Mouse (Mus musculus): ENCODE measurements around the gene Tet1. TPM values are rescaled to one million over a fixed set of nuclear protein-coding genes. Genes with fewer than 3 reads are reported as not detected.

Gene Tet1
- polyA plus RNA-seq, 1 experiment from 2014 or later, result 27.4 TPM

DNA sequence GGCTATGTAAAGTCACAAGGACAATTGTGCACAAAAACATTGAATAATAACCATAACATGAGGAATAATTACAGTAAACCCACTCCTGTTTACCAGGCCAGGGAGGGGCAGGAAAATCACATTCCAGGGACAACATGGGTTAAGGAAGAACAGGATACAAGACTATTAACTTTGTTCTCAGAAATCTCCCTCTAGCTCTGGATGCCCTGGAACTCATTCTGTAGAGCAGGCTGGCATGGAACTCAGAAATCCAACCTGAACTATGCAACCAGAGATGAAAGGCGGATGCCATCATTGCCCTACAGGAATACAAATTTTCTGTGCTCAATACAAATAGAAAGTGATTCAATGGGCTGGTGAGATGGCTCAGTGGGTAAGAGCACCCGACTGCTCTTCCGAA lies 11.4 kb downstream of the Tet1 start:
- no peak overlapping the region for H3K9ac ChIP-seq (replicated peaks; ENCODE audit: low read length)
- no peak overlapping the region for H3K4me2 ChIP-seq (ENCODE audit: low read depth, low read length)
- DNase-seq (ENCODE audit: low spot score) (no peak), ATAC-seq (replicated peaks; ENCODE audit: insufficient number of reproducible peaks, low FRiP score, low TSS enrichment, low read depth) (no peak)
- H3K27ac ChIP-seq (replicated peaks; ENCODE audit: low read depth, low read length), result no peak overlapping the region
- no peaks in the 10 kb centered on the region for H3K36me3 ChIP-seq (replicated peaks; ENCODE audit: control insufficient read depth, insufficient read depth, low read depth, low read length)
- H3K4me1 ChIP-seq (ENCODE audit: control insufficient read depth, insufficient read depth, low read length), result no peaks in the 10 kb centered on the region
- H3K27me3 ChIP-seq (ENCODE audit: control insufficient read depth, insufficient read depth, low read length), result no peaks in the 10 kb centered on the region
- H3K9me3 ChIP-seq (replicated peaks; ENCODE audit: control insufficient read depth, low read length), result no peaks in the 10 kb centered on the region
- 96% methylated on average over 3 of the region's 3 CpGs for WGBS
- no peak overlapping the region for H3K4me3 ChIP-seq (ENCODE audit: low read depth, low read length)

DNA sequence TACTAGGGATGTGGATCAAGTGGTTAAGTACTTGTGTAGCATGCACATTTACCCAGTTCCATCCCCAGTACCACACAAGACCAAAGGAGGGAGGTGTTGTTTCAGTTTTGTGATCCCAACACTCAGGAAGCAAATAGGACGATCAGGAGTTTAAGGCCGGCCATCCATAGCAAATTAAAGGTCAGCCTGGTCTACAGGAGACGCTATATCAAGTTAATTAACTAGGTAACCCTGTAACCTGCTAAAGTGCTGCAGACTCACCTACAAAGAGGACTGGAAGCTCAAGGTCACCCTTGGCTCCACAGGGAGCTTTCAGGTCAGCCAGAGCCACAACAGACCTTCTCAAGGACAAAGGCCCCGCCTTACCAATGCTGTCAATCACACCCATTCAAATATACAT lies 12.0 kb downstream of the Tet1 start:
- Histone ChIP-seq H3K4me2 (ENCODE audit: low read depth, low read length) (no peak overlapping the region), H3K9ac (replicated peaks; ENCODE audit: low read length) (no peak overlapping the region), H3K4me3 (ENCODE audit: low read depth, low read length) (no peak overlapping the region), H3K27me3 (ENCODE audit: control insufficient read depth, insufficient read depth, low read length) (no peaks in the 10 kb centered on the region), H3K9me3 (replicated peaks; ENCODE audit: control insufficient read depth, low read length) (no peaks in the 10 kb centered on the region), H3K4me1 (ENCODE audit: control insufficient read depth, insufficient read depth, low read length) (no peaks in the 10 kb centered on the region), H3K27ac (replicated peaks; ENCODE audit: low read depth, low read length) (no peak overlapping the region), H3K36me3 (replicated peaks; ENCODE audit: control insufficient read depth, insufficient read depth, low read depth, low read length) (no peaks in the 10 kb centered on the region)
- ATAC-seq (replicated peaks; ENCODE audit: insufficient number of reproducible peaks, low FRiP score, low TSS enrichment, low read depth) (no peak), DNase-seq (ENCODE audit: low spot score) (no peak)
- WGBS, result 60% methylated on average over 4 of the region's 4 CpGs

DNA sequence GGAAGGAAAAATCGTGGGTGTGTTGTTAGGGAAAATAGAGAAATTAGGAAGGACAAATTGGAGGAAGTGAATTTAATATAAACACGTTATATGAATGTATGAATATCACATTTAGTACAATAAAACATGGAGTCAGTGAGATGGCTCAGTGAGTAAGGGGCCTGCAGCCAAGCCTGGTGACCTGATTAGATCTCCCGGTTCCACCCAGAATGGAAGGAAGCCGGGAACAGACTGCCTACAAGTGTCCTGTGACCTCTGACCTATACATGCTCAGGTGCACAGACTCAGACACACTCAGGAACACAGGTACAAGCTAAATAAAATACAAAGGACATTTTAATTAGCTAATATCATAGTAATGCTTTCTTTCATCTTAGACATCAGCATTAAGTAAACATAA lies 12.8 kb downstream of the Tet1 start:
- Histone ChIP-seq H3K4me1 (ENCODE audit: control insufficient read depth, insufficient read depth, low read length) (no peaks in the 10 kb centered on the region), H3K9me3 (replicated peaks; ENCODE audit: control insufficient read depth, low read length) (no peaks in the 10 kb centered on the region), H3K4me2 (ENCODE audit: low read depth, low read length) (no peak overlapping the region), H3K27me3 (ENCODE audit: control insufficient read depth, insufficient read depth, low read length) (no peaks in the 10 kb centered on the region), H3K4me3 (ENCODE audit: low read depth, low read length) (no peak overlapping the region), H3K36me3 (replicated peaks; ENCODE audit: control insufficient read depth, insufficient read depth, low read depth, low read length) (no peaks in the 10 kb centered on the region), H3K27ac (replicated peaks; ENCODE audit: low read depth, low read length) (no peak overlapping the region), H3K9ac (replicated peaks; ENCODE audit: low read length) (no peak overlapping the region)
- 71% methylated on average over 4 of the region's 4 CpGs for WGBS
- no peak for DNase-seq (ENCODE audit: low spot score)
- ATAC-seq (replicated peaks; ENCODE audit: insufficient number of reproducible peaks, low FRiP score, low TSS enrichment, low read depth), result no peak

DNA sequence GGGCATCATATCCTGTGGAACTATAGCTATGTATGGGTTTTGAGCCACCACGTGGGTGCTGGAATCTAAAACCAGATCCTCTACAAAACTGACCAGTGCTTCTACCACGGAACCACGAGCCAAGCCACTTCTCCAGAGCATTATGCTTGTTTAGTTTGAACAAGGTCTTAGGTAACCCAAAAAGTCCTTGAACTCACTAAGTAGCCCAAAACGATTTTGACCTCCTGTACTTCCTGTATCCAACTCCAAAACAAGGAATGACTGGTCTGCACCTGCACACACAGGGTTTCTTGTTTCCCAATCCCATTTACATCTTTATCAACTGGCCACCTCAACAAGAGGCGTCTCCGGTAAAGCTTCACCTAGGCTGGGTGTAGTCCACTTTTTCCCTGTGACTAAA lies 13.4 kb downstream of the Tet1 start:
- Histone ChIP-seq H3K4me1 (ENCODE audit: control insufficient read depth, insufficient read depth, low read length) (no peaks in the 10 kb centered on the region), H3K4me3 (ENCODE audit: low read depth, low read length) (no peak overlapping the region), H3K27ac (replicated peaks; ENCODE audit: low read depth, low read length) (no peak overlapping the region), H3K9me3 (replicated peaks; ENCODE audit: control insufficient read depth, low read length) (no peaks in the 10 kb centered on the region), H3K27me3 (ENCODE audit: control insufficient read depth, insufficient read depth, low read length) (no peaks in the 10 kb centered on the region), H3K9ac (replicated peaks; ENCODE audit: low read length) (no peak overlapping the region), H3K4me2 (ENCODE audit: low read depth, low read length) (no peak overlapping the region), H3K36me3 (replicated peaks; ENCODE audit: control insufficient read depth, insufficient read depth, low read depth, low read length) (no peaks in the 10 kb centered on the region)
- no peak for DNase-seq (ENCODE audit: low spot score)
- WGBS, result 70% methylated on average over 6 of the region's 6 CpGs
- no peak for ATAC-seq (replicated peaks; ENCODE audit: insufficient number of reproducible peaks, low FRiP score, low TSS enrichment, low read depth)

DNA sequence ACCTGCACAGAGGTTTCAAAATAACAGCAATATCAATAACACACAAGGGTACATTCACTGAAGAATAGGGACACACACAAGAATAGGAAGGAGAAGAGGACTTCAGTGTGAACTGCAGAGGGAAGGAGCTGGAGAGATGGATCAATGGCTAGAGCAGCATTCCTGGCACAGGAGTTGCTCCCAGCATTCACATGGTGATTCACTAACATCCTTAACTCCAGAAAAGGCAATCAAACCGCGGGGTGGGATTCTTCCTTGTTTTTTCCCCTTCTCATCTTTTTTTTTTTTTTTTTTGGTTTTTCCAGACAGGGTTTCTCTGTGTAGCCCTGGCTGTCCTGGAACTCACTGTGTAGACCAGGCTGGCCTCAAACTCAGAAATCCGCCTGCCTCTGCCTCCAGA lies 14.3 kb downstream of the Tet1 start:
- no peaks in the 10 kb centered on the region for H3K27me3 ChIP-seq (ENCODE audit: control insufficient read depth, insufficient read depth, low read length)
- DNase-seq (ENCODE audit: low spot score) (no peak), ATAC-seq (replicated peaks; ENCODE audit: insufficient number of reproducible peaks, low FRiP score, low TSS enrichment, low read depth) (no peak)
- no peak overlapping the region for H3K4me3 ChIP-seq (ENCODE audit: low read depth, low read length)
- no peak overlapping the region for H3K9ac ChIP-seq (replicated peaks; ENCODE audit: low read length)
- no peaks in the 10 kb centered on the region for H3K36me3 ChIP-seq (replicated peaks; ENCODE audit: control insufficient read depth, insufficient read depth, low read depth, low read length)
- H3K4me2 ChIP-seq (ENCODE audit: low read depth, low read length), result no peak overlapping the region
- no peak overlapping the region for H3K27ac ChIP-seq (replicated peaks; ENCODE audit: low read depth, low read length)
- no peaks in the 10 kb centered on the region for H3K4me1 ChIP-seq (ENCODE audit: control insufficient read depth, insufficient read depth, low read length)
- H3K9me3 ChIP-seq (replicated peaks; ENCODE audit: control insufficient read depth, low read length), result no peaks in the 10 kb centered on the region
- WGBS, result 72% methylated on average over 3 of the region's 3 CpGs

DNA sequence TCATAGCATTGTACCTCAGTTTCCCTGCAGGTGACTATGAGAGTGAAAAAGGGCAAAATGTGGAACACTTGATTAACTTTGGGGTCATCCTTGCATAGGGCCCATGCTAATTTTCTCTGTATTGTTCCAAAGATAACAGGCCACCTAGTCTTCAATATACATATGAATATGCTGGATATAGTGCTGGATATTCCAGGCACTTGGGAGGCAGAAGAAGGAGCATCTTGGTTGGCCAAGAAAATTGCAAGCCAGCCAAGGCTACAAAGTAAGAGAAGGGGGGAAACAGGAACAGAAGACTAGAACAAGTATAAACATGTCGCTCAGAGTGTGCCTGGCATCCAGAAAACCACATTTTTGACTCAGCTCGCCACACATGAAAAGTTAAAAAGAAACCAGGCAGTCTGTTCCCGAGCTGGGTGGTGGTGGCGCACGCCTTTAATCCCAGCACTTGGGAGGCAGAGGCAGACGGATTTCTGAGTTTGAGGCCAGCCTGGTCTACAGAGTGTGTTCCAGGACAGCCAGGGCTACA lies 15.4 kb downstream of the Tet1 start:
- 64% methylated on average over 6 of the region's 6 CpGs for WGBS

DNA sequence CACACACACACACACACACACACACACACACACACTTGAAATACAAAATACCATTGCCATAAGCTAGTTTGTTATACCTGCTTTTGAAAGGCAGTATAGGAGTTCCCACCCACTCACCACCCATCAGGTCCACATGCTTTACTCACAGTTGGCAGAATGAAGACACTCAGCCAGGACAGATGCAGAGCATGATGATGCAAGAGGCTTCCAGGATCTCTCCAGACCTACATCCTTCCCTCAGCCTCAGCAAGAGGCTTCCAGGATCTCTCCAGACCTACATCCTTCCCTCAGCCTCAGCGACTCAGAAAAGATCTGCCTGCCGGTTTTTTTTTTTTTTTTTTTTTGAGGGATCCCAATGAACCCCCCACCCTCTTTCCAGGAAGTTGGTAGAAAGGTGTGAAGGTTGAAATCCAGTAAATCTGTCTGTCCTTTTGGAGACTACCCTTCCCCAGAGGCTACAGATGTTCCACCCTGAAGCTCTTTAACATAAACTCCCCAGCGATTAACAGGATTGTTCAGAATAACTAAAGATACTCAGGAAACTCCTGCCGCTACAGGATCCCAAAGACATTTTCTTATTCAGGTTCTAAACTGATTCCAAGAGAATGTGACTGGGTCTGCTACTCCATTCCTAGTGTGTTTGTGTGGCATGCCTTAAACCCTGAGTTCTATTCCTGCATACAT lies 16.1 kb downstream of the Tet1 start:
- H3K4me2 ChIP-seq (ENCODE audit: low read depth, low read length), result no peak overlapping the region
- no peaks in the 10 kb centered on the region for H3K4me1 ChIP-seq (ENCODE audit: control insufficient read depth, insufficient read depth, low read length)
- DNase-seq (ENCODE audit: low spot score) (no peak), ATAC-seq (replicated peaks; ENCODE audit: insufficient number of reproducible peaks, low FRiP score, low TSS enrichment, low read depth) (no peak)
- H3K9me3 ChIP-seq (replicated peaks; ENCODE audit: control insufficient read depth, low read length), result no peaks in the 10 kb centered on the region
- 25% methylated on average over 4 of the region's 4 CpGs for WGBS
- no peaks in the 10 kb centered on the region for H3K36me3 ChIP-seq (replicated peaks; ENCODE audit: control insufficient read depth, insufficient read depth, low read depth, low read length)
- no peak overlapping the region for H3K4me3 ChIP-seq (ENCODE audit: low read depth, low read length)
- H3K9ac ChIP-seq (replicated peaks; ENCODE audit: low read length), result no peak overlapping the region
- no peaks in the 10 kb centered on the region for H3K27me3 ChIP-seq (ENCODE audit: control insufficient read depth, insufficient read depth, low read length)
- H3K27ac ChIP-seq (replicated peaks; ENCODE audit: low read depth, low read length), result no peak overlapping the region

More for the DNA sequence above, 15.4 kb downstream of the Tet1 start:
- DNase-seq (ENCODE audit: low spot score), result no peak
- no peak overlapping the region for H3K27ac ChIP-seq (replicated peaks; ENCODE audit: low read depth, low read length)
- H3K9ac ChIP-seq (replicated peaks; ENCODE audit: low read length), result no peak overlapping the region
- H3K4me2 ChIP-seq (ENCODE audit: low read depth, low read length), result no peak overlapping the region
- H3K4me3 ChIP-seq (ENCODE audit: low read depth, low read length), result no peak overlapping the region
- H3K36me3 ChIP-seq (replicated peaks; ENCODE audit: control insufficient read depth, insufficient read depth, low read depth, low read length), result no peaks in the 10 kb centered on the region
- H3K4me1 ChIP-seq (ENCODE audit: control insufficient read depth, insufficient read depth, low read length), result no peaks in the 10 kb centered on the region
- no peak for ATAC-seq (replicated peaks; ENCODE audit: insufficient number of reproducible peaks, low FRiP score, low TSS enrichment, low read depth)
- no peaks in the 10 kb centered on the region for H3K9me3 ChIP-seq (replicated peaks; ENCODE audit: control insufficient read depth, low read length)
- no peaks in the 10 kb centered on the region for H3K27me3 ChIP-seq (ENCODE audit: control insufficient read depth, insufficient read depth, low read length)

DNA sequence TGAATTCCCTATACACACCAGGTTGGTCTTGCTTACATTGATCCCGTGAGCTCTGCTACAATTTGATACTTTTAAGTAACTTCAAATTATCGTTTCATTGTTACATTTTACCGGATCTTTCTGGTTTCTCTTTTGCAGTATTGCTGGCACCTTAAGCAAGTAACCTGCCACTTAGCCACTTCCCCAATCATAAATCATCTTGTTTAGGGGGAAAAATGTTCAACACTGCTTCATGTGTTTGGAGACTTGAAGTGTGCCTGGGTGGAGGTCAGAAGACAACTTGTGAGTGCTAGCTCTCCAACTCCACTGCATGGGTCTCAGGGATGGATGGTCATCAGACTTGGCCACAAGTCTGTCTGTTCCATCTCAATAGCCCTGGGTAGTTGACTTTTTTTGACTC lies 17.8 kb downstream of the Tet1 start:
- DNase-seq (ENCODE audit: low spot score), result no peak
- no peaks in the 10 kb centered on the region for H3K36me3 ChIP-seq (replicated peaks; ENCODE audit: control insufficient read depth, insufficient read depth, low read depth, low read length)
- no peaks in the 10 kb centered on the region for H3K27me3 ChIP-seq (ENCODE audit: control insufficient read depth, insufficient read depth, low read length)
- no peak overlapping the region for H3K4me2 ChIP-seq (ENCODE audit: low read depth, low read length)
- H3K4me1 ChIP-seq (ENCODE audit: control insufficient read depth, insufficient read depth, low read length), result no peaks in the 10 kb centered on the region
- ATAC-seq (replicated peaks; ENCODE audit: insufficient number of reproducible peaks, low FRiP score, low TSS enrichment, low read depth), result no peak
- WGBS, result 83% methylated on average over 3 of the region's 3 CpGs
- H3K9ac ChIP-seq (replicated peaks; ENCODE audit: low read length), result no peak overlapping the region
- no peak overlapping the region for H3K27ac ChIP-seq (replicated peaks; ENCODE audit: low read depth, low read length)
- H3K4me3 ChIP-seq (ENCODE audit: low read depth, low read length), result no peak overlapping the region
- H3K9me3 ChIP-seq (replicated peaks; ENCODE audit: control insufficient read depth, low read length), result no peaks in the 10 kb centered on the region
